Mouse (Mus musculus): ENCODE data around the gene Gsdma. TPM values are rescaled to one million over a fixed set of nuclear protein-coding genes. Genes with fewer than 3 reads are reported as not detected.

Gsdma gene
- polyA plus RNA-seq, 1 experiment from 2014 or later = 3.7 TPM

- no peaks in the 10 kb centered on the region for H3K9me3 ChIP-seq (replicated peaks; ENCODE audit: control insufficient read depth, low read length)
- 0 out of 2 replicates have a peak, but pooled peaks cover 5% of the 10 kb centered on the region for H3K36me3 ChIP-seq (ENCODE audit: control insufficient read depth, insufficient read depth, low read length)
- WGBS = 28% methylated on average over 4 of the region's 4 CpGs
- H3K27ac ChIP-seq (ENCODE audit: low read length) = no peak overlapping the region
- no peak overlapping the region for H3K9ac ChIP-seq (ENCODE audit: low read length)
- H3K4me2 ChIP-seq (ENCODE audit: low read depth, low read length) = no peak overlapping the region
- peak; percentile 56; the same call in 1 of the 2 replicates for ATAC-seq (ENCODE audit: insufficient read depth, low FRiP score)
- no peaks in the 10 kb centered on the region for H3K4me1 ChIP-seq (ENCODE audit: control insufficient read depth, insufficient read depth, low read length)
- no peak overlapping the region for H3K4me3 ChIP-seq (replicated peaks; ENCODE audit: low read length)
- no peaks in the 10 kb centered on the region for H3K27me3 ChIP-seq (ENCODE audit: control insufficient read depth, insufficient read depth, low read length)
Measured at GRCm38 (mm10) chr11:98699911-98700310, 35.8 kb downstream of the Gsdma start.

- Histone ChIP-seq H3K4me2 (ENCODE audit: low read depth, low read length) (no peak within 1 kb of the TSS), H3K4me1 (ENCODE audit: control insufficient read depth, insufficient read depth, low read length) (no peaks in the 10 kb centered on the region), H3K27me3 (ENCODE audit: control insufficient read depth, insufficient read depth, low read length) (no peaks in the 10 kb centered on the region), H3K27ac (ENCODE audit: low read length) (no peak within 1 kb of the TSS), H3K36me3 (ENCODE audit: control insufficient read depth, insufficient read depth, low read length) (peaks cover 7% of the 10 kb centered on the region; the same call in 1 of the 2 replicates), H3K9me3 (replicated peaks; ENCODE audit: control insufficient read depth, low read length) (no peaks in the 10 kb centered on the region), H3K9ac (ENCODE audit: low read length) (no peak within 1 kb of the TSS), H3K4me3 (replicated peaks; ENCODE audit: low read length) (no peak within 1 kb of the TSS)
- 50% methylated on average over 10 of the region's 10 CpGs for WGBS
- no peak for ATAC-seq (ENCODE audit: insufficient read depth, low FRiP score)
Measured at GRCm38 (mm10) chr11:98701213-98701670, 37.1 kb downstream of the Gsdma start, which contains the start of gene Csf3. Csf3 (plus strand) TSS chr11:98701263.

- ATAC-seq (ENCODE audit: insufficient read depth, low FRiP score) = no peak
- Histone ChIP-seq H3K4me1 (ENCODE audit: control insufficient read depth, insufficient read depth, low read length) (peaks cover 3% of the 10 kb centered on the region), H3K36me3 (ENCODE audit: control insufficient read depth, insufficient read depth, low read length) (peaks cover 17% of the 10 kb centered on the region; the same call in 1 of the 2 replicates), H3K4me3 (replicated peaks; ENCODE audit: low read length) (no peak overlapping the region), H3K9me3 (replicated peaks; ENCODE audit: control insufficient read depth, low read length) (no peaks in the 10 kb centered on the region), H3K9ac (ENCODE audit: low read length) (no peak overlapping the region), H3K27ac (ENCODE audit: low read length) (no peak overlapping the region), H3K27me3 (ENCODE audit: control insufficient read depth, insufficient read depth, low read length) (no peaks in the 10 kb centered on the region), H3K4me2 (ENCODE audit: low read depth, low read length) (no peak overlapping the region)
- 61% methylated on average over 5 of the region's 5 CpGs for WGBS
Measured at GRCm38 (mm10) chr11:98702323-98702722, 38.2 kb downstream of the Gsdma start.

GRCm38 (mm10) chr11:98705021-98705420 is 40.9 kb downstream of the Gsdma start:
- H3K4me2 ChIP-seq (ENCODE audit: low read depth, low read length) = no peak overlapping the region
- H3K4me1 ChIP-seq (ENCODE audit: control insufficient read depth, insufficient read depth, low read length) = peaks cover 23% of the 10 kb centered on the region
- no peak overlapping the region for H3K27ac ChIP-seq (ENCODE audit: low read length)
- H3K27me3 ChIP-seq (ENCODE audit: control insufficient read depth, insufficient read depth, low read length) = no peaks in the 10 kb centered on the region
- WGBS = 84% methylated on average over 10 of the region's 10 CpGs
- no peak for ATAC-seq (ENCODE audit: insufficient read depth, low FRiP score)
- H3K36me3 ChIP-seq (ENCODE audit: control insufficient read depth, insufficient read depth, low read length) = peaks cover 19% of the 10 kb centered on the region; the same call in 1 of the 2 replicates
- H3K9ac ChIP-seq (ENCODE audit: low read length) = no peak overlapping the region
- no peak overlapping the region for H3K4me3 ChIP-seq (replicated peaks; ENCODE audit: low read length)
- H3K9me3 ChIP-seq (replicated peaks; ENCODE audit: control insufficient read depth, low read length) = no peaks in the 10 kb centered on the region

- Histone ChIP-seq H3K4me3 (replicated peaks; ENCODE audit: low read length) (no peak overlapping the region), H3K9ac (ENCODE audit: low read length) (0 out of 2 replicates have a peak overlapping the region, but pooled peaks have one; percentile 21), H3K9me3 (replicated peaks; ENCODE audit: control insufficient read depth, low read length) (no peaks in the 10 kb centered on the region), H3K27ac (ENCODE audit: low read length) (peak overlapping the region; percentile 48), H3K4me1 (ENCODE audit: control insufficient read depth, insufficient read depth, low read length) (peaks cover 26% of the 10 kb centered on the region), H3K36me3 (ENCODE audit: control insufficient read depth, insufficient read depth, low read length) (peaks cover 23% of the 10 kb centered on the region; the same call in 1 of the 2 replicates), H3K27me3 (ENCODE audit: control insufficient read depth, insufficient read depth, low read length) (no peaks in the 10 kb centered on the region), H3K4me2 (ENCODE audit: low read depth, low read length) (no peak overlapping the region)
- peak; percentile 51; the same call in 1 of the 2 replicates for ATAC-seq (ENCODE audit: insufficient read depth, low FRiP score)
- WGBS = 75% methylated on average over 22 of the region's 22 CpGs
Measured at GRCm38 (mm10) chr11:98707401-98708281, 43.5 kb downstream of the Gsdma start.

- ATAC-seq (ENCODE audit: insufficient read depth, low FRiP score) = no peak
- peak overlapping the region; percentile 48 for H3K27ac ChIP-seq (ENCODE audit: low read length)
- H3K4me2 ChIP-seq (ENCODE audit: low read depth, low read length) = no peak overlapping the region
- peaks cover 23% of the 10 kb centered on the region; the same call in 1 of the 2 replicates for H3K36me3 ChIP-seq (ENCODE audit: control insufficient read depth, insufficient read depth, low read length)
- no peak overlapping the region for H3K4me3 ChIP-seq (replicated peaks; ENCODE audit: low read length)
- 0 out of 2 replicates have a peak overlapping the region, but pooled peaks have one; percentile 21 for H3K9ac ChIP-seq (ENCODE audit: low read length)
- no peaks in the 10 kb centered on the region for H3K9me3 ChIP-seq (replicated peaks; ENCODE audit: control insufficient read depth, low read length)
- peaks cover 26% of the 10 kb centered on the region for H3K4me1 ChIP-seq (ENCODE audit: control insufficient read depth, insufficient read depth, low read length)
- 66% methylated on average over 19 of the region's 19 CpGs for WGBS
- no peaks in the 10 kb centered on the region for H3K27me3 ChIP-seq (ENCODE audit: control insufficient read depth, insufficient read depth, low read length)
Measured at GRCm38 (mm10) chr11:98708282-98708956, 44.3 kb downstream of the Gsdma start.

- peak; percentile 15; the same call in 1 of the 2 replicates for ATAC-seq (ENCODE audit: insufficient read depth, low FRiP score)
- H3K4me2 ChIP-seq (ENCODE audit: low read depth, low read length) = no peak overlapping the region
- H3K27ac ChIP-seq (ENCODE audit: low read length) = peak overlapping the region; percentile 68
- no peak overlapping the region for H3K9ac ChIP-seq (ENCODE audit: low read length)
- no peak overlapping the region for H3K4me3 ChIP-seq (replicated peaks; ENCODE audit: low read length)
- H3K36me3 ChIP-seq (ENCODE audit: control insufficient read depth, insufficient read depth, low read length) = peaks cover 25% of the 10 kb centered on the region; the same call in 1 of the 2 replicates
- H3K4me1 ChIP-seq (ENCODE audit: control insufficient read depth, insufficient read depth, low read length) = peaks cover 26% of the 10 kb centered on the region
- 62% methylated on average over 26 of the region's 26 CpGs for WGBS
- no peaks in the 10 kb centered on the region for H3K27me3 ChIP-seq (ENCODE audit: control insufficient read depth, insufficient read depth, low read length)
- no peaks in the 10 kb centered on the region for H3K9me3 ChIP-seq (replicated peaks; ENCODE audit: control insufficient read depth, low read length)
Measured at GRCm38 (mm10) chr11:98709001-98709741, 45.0 kb downstream of the Gsdma start.

GRCm38 (mm10) chr11:98710416-98711045 is 46.4 kb downstream of the Gsdma start:
- Histone ChIP-seq H3K4me2 (ENCODE audit: low read depth, low read length) (no peak overlapping the region), H3K9ac (ENCODE audit: low read length) (0 out of 2 replicates have a peak overlapping the region, but pooled peaks have one; percentile 46), H3K36me3 (ENCODE audit: control insufficient read depth, insufficient read depth, low read length) (peaks cover 29% of the 10 kb centered on the region; the same call in 1 of the 2 replicates), H3K4me1 (ENCODE audit: control insufficient read depth, insufficient read depth, low read length) (peaks cover 26% of the 10 kb centered on the region), H3K27me3 (ENCODE audit: control insufficient read depth, insufficient read depth, low read length) (no peaks in the 10 kb centered on the region), H3K4me3 (replicated peaks; ENCODE audit: low read length) (no peak overlapping the region), H3K27ac (ENCODE audit: low read length) (peak overlapping the region; percentile 68), H3K9me3 (replicated peaks; ENCODE audit: control insufficient read depth, low read length) (no peaks in the 10 kb centered on the region)
- WGBS = 49% methylated on average over 12 of the region's 12 CpGs
- ATAC-seq (ENCODE audit: insufficient read depth, low FRiP score) = peak; percentile 19
